Mouse (Mus musculus): Measurements from ENCODE around the gene Irf2bpl.

GRCm38 (mm10) chr12:86842866-86843459, 41.6 kb downstream of the Irf2bpl start:
- no peak for TF ChIP-seq CTCF (IDR thresholded peaks at IDR 0.05; ENCODE audit: low read depth)
- TF ChIP-seq EP300 (IDR thresholded peaks at IDR 0.05; ENCODE audit: low read depth): no peak

Data from liver, embryonic 14.5 days (tissue).